ENCODE assay signal across 19 mouse cellular contexts in the genomic region with DNA sequence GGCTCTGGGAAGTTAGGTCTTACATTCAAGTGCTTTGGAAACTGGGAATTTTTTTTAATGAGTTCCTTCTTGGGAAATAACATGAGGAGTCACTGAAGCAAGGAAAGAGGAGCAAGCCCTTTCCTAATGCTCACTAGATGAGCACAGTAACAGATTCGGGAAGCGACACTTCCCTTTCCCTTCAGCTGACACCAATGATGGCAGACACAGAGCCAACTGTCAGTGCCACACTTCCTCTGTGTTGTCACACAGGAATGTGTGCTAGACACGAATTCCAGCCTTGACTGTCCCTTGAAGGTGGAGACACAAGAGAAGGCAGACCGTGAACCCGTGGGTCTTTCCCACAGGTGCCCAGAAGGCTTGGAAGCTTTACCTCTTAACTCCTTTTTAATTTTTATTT. TPM values are rescaled to one million over a fixed set of nuclear protein-coding genes. Genes with fewer than 3 reads are reported as not detected.
DNase-seq lines count a peak whose midpoint lies in the region; ATAC-seq lines count a peak whose summit lies in the region.
"Had no signal": no experiment of that assay in that cellular context is flagged by ENCODE, and none has a peak within 500 bp of the region (broad histone marks: within the 10 kb centered on the region; RNA-seq: fewer than 3 reads in every experiment).

No protein-coding gene starts in this region.

- peak; percentile 98 for ATAC-seq in megakaryocyte, adult 5-6 weeks (ENCODE audit: poor library complexity, severe bottlenecking)
- ATAC-seq: activated CD4-positive, CD25-positive, alpha-beta regulatory T cell, adult 4 months; forebrain, embryonic 15.5 days had no signal

- peak; percentile 21 for DNase-seq in layer of hippocampus, adult 9-11 months
- no peak for DNase-seq in layer of hippocampus, adult 9-10 months (ENCODE audit: low spot score)
- DNase-seq in lung, postnatal 36 days = peak; percentile 11
- no peak for DNase-seq in lung, adult 18-20 months
- no peak for DNase-seq in adrenal gland, postnatal 4 days (ENCODE audit: low spot score in 2 of 2)
- DNase-seq in spleen, postnatal 4 days (ENCODE audit: low spot score in 2 of 2) = no peak
- DNase-seq in layer of hippocampus, postnatal 10 days (ENCODE audit: low spot score in 2 of 2) = no peak
- DNase-seq: adrenal gland, adult 8-10 months; adrenal gland, postnatal 25 days; cerebellum, adult 11 months; cerebellum, adult 2 months; cerebellum, adult 9-11 months; cerebellum, postnatal 25 days; embryo, embryonic 11 days; gastrocnemius, postnatal 25 days; heart, postnatal 36 days had no signal

RNA-seq across cellular contexts. Expression of a gene that starts 39.6 kb away (rescaled TPM):
- 31.5 and 36.2 TPM in 2 replicates for total RNA-seq in megakaryocyte, adult 5-6 weeks (2015)
- total RNA-seq in megakaryocyte, adult 5-6 weeks (2017) = 43.7 and 46.8 TPM in 2 replicates
- total RNA-seq in adrenal gland, postnatal 4 days (2021) = 10 to 100 TPM; 34.1 to 38.5 TPM
- 10 to 100 TPM; 45.7 to 47.3 TPM for total RNA-seq in layer of hippocampus, postnatal 10 days (2021)

Comparison
In these comparisons a context has a peak if more than half of its experiments do, and no peak if none do; other contexts are left out.
1. DNase-seq: peak in layer of hippocampus, adult 9-11 months (single experiment) and lung, postnatal 36 days (single experiment); none in layer of hippocampus, adult 9-10 months (single experiment), lung, adult 18-20 months (0 of 2), adrenal gland, postnatal 4 days (0 of 2), spleen, postnatal 4 days (0 of 2) and layer of hippocampus, postnatal 10 days (0 of 2).